Comparison of ENCODE assay signal across 8 mouse cellular contexts in genomic region chr3:158561987-158562360, GRCm38 (mm10). TPM values are rescaled to one million over a fixed set of nuclear protein-coding genes. Genes with fewer than 3 reads are reported as not detected.
DNase-seq lines count a peak whose midpoint lies in the region; ATAC-seq lines count a peak whose summit lies in the region.

Gene Lrrc7 (minus strand): TSS chr3:158562221.

- H3K27ac ChIP-seq in lung, embryonic 15.5 days = no peak within 1 kb of the TSS
- H3K27ac ChIP-seq in midbrain, embryonic 11.5 days (ENCODE audit: low read depth, low read length) = no peak within 1 kb of the TSS

- H3K27me3 ChIP-seq in lung, embryonic 15.5 days = peaks cover 46% of the 10 kb centered on the region
- peaks cover 18% of the 10 kb centered on the region; the same call in 1 of the 2 replicates for H3K27me3 ChIP-seq in midbrain, embryonic 11.5 days (ENCODE audit: control insufficient read depth, insufficient read depth, low read length)

- peaks cover 16% of the 10 kb centered on the region for H3K4me1 ChIP-seq in lung, embryonic 15.5 days
- no peaks in the 10 kb centered on the region for H3K4me1 ChIP-seq in midbrain, embryonic 11.5 days (ENCODE audit: control insufficient read depth, insufficient read depth, low read length)

- ATAC-seq in lung, embryonic 15.5 days (ENCODE audit: borderline replicate concordance, extremely low read depth, low FRiP score, low TSS enrichment) = peak; percentile 84; the same call in 1 of the 2 replicates
- peak; percentile 93 for ATAC-seq in midbrain, embryonic 11.5 days (ENCODE audit: low FRiP score)

- peak within 1 kb of the TSS; percentile 99 for H3K4me2 ChIP-seq in lung, embryonic 15.5 days
- H3K4me2 ChIP-seq in midbrain, embryonic 11.5 days = peak within 1 kb of the TSS; percentile 96

- no peaks in the 10 kb centered on the region for H3K9me3 ChIP-seq in lung, embryonic 15.5 days
- no peaks in the 10 kb centered on the region for H3K9me3 ChIP-seq in midbrain, embryonic 11.5 days (ENCODE audit: control insufficient read depth, low read length)

- H3K4me3 ChIP-seq in lung, embryonic 15.5 days = peak within 1 kb of the TSS; percentile 50
- peak within 1 kb of the TSS; percentile 65 for H3K4me3 ChIP-seq in midbrain, embryonic 11.5 days (ENCODE audit: low read depth, low read length)

- no peaks in the 10 kb centered on the region for H3K36me3 ChIP-seq in lung, embryonic 15.5 days
- no peaks in the 10 kb centered on the region for H3K36me3 ChIP-seq in midbrain, embryonic 11.5 days (ENCODE audit: control insufficient read depth, insufficient read depth, low read length)

- H3K9ac ChIP-seq in lung, embryonic 15.5 days = 0 out of 2 replicates have a peak within 1 kb of the TSS, but pooled peaks have one; percentile 16
- peak within 1 kb of the TSS; percentile 77 for H3K9ac ChIP-seq in midbrain, embryonic 11.5 days (ENCODE audit: low read length)

- DNase-seq in lung, postnatal 14 days = no peak
- peak; percentile 73 to 74 for DNase-seq in cerebellum, postnatal 10 days
- peak; percentile 64 to 66 for DNase-seq in frontal cortex, postnatal 25 days (ENCODE audit: low spot score in 2 of 2)
- peak; percentile 80 for DNase-seq in layer of hippocampus, adult 9-11 months
- DNase-seq in midbrain, embryonic 11.5 days (ENCODE audit: low spot score, missing footprints) = peak; percentile 96
- peak; percentile 71 for DNase-seq in telencephalon, adult 2 months (ENCODE audit: low read depth, low spot score)
- DNase-seq in spleen, postnatal 36 days (ENCODE audit: low spot score in 2 of 2) = no peak

- whole genome bisulfite sequencing in lung, embryonic 15.5 days = 0% methylated on average over 28 of the region's 28 CpGs
- under 1% methylated on average over 28 of the region's 28 CpGs for WGBS in midbrain, embryonic 11.5 days

RNA-seq across cellular contexts. Expression of gene Lrrc7, which starts in this region (rescaled TPM):
- polyA plus RNA-seq in lung, embryonic 15.5 days (2015; fragmentation: Nextera tagmentation; extraction: Ambion mirVana) = 0.17 and 0.33 TPM in 2 replicates
- polyA plus RNA-seq in midbrain, embryonic 11.5 days (2014; fragmentation: Nextera tagmentation; extraction: Ambion mirVana) = 0.92 and 0.97 TPM in 2 replicates

Comparison
In these comparisons a context has a peak if more than half of its experiments do, and no peak if none do; other contexts are left out.
1. Peak in ATAC-seq, H3K4me3 ChIP-seq, H3K9ac ChIP-seq and H3K4me2 ChIP-seq in lung, embryonic 15.5 days; RNA of the gene not detected or under 1 TPM.
2. Peak in DNase-seq, ATAC-seq, H3K4me3 ChIP-seq, H3K9ac ChIP-seq and H3K4me2 ChIP-seq in midbrain, embryonic 11.5 days; RNA of the gene not detected or under 1 TPM.
3. DNase-seq: peak in cerebellum, postnatal 10 days (2 of 2), frontal cortex, postnatal 25 days (2 of 2), layer of hippocampus, adult 9-11 months (single experiment) and telencephalon, adult 2 months (single experiment); none in lung, postnatal 14 days (single experiment) and spleen, postnatal 36 days (0 of 2).